Mouse (Mus musculus) left cerebral cortex, postnatal 36 days (tissue): ENCODE measurements around the gene Hist1h4f. TPM values are rescaled to one million over a fixed set of nuclear protein-coding genes. Genes with fewer than 3 reads are reported as not detected.
A peak's percentile ranks its signal among the peaks of the same experiment; 100 is the strongest.
"Not testable (repeated sequence)": the region's sequence is repeated elsewhere in the genome, so short reads cannot be mapped to it uniquely, and the experiment has no call there.

ENCODE experiments used
- DNase-seq, 2 experiments: peaks; one replicate each; pipeline ENCODE4 v3.0.0; 2021 to 2022; ENCODE audit warnings: low spot score in 2 of 2, mixed read lengths in 1 of 2
- intact Hi-C: fragments of 180-260 bp; cut with DNase I; formaldehyde crosslinking; loops from one replicate; pipeline ENCODE4 v1.15.1; 2025
- total RNA-seq, 2 experiments: library from RNA; stranded (reverse); gene quantifications; 2 replicates each; pipeline ENCODE4 v1.2.3; 2021

Hist1h4f gene
- total RNA-seq, 2 experiments from 2014 or later, result 173 to 184 TPM

DNA sequence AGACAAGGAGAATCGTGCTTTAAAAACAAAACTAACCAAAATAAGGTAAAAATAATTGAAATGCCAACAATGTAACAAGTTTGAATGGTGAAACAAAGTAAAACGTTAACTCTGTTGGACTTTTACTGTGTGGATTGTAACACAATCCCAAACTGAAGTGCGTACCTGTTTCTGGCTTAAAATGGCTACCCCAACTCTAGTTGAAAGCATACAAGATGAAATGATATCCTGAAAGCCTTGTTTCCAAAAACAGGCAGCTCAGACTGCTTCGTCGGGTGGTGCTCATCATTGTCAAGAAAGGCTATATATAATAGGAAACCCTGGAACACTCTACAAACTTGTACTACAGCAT is 10.1 kb upstream of the Hist1h4f start:
- intact Hi-C loops, DNase-seq: not testable (repeated sequence)

GRCm38 (mm10) chr13:23560699-23561098 is 9.3 kb upstream of the Hist1h4f start:
- DNase-seq, intact Hi-C loops: not testable (repeated sequence)

- DNase-seq, result no peak
- intact Hi-C loops, result no loop called here
Measured at GRCm38 (mm10) chr13:23556906-23557305, 5.5 kb upstream of the Hist1h4f start.

GRCm38 (mm10) chr13:23555839-23556416 is 4.5 kb upstream of the Hist1h4f start:
- intact Hi-C loops, result no loop called here
- DNase-seq, result peak; percentile 69 to 70

GRCm38 (mm10) chr13:23554925-23555838 is 3.7 kb upstream of the Hist1h4f start:
- peak; percentile 80 to 81 for DNase-seq
- intact Hi-C loops, result no loop called here

- intact Hi-C loops, result no loop called here
- no peak for DNase-seq
Measured at GRCm38 (mm10) chr13:23554393-23554792, 2.9 kb upstream of the Hist1h4f start.

DNA sequence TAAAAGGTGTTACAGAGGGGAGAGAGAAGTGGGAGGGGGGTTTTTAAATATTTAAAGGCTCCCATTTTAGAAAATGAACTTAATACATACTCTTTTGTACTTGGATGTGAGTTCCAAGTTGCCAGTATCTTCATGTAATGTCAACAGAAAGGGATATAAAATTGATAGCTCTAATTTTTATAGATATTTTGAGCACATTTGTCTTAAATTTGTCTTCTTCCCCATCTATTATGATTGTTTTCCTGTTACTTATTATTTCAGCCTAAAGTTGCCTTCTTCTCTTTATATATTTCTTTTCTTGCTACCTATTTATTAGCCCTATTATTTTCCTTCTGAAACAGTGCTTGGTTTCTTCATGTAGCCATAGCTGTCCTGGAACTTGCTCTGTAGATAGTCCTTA is 1.5 kb upstream of the Hist1h4f start, which contains the start of gene Hist1h1d:
TSS of gene Hist1h1d (plus strand) at position 301 of the 400 bp plus-strand sequence.
- no peak for DNase-seq
- intact Hi-C loops, result no loop called here

- intact Hi-C loops, result no loop called here
- DNase-seq, result no peak
Measured at GRCm38 (mm10) chr13:23551931-23552914, 775 bp upstream of the Hist1h4f start.

- DNase-seq, result no peak
- intact Hi-C loops, result no loop called here
Measured at GRCm38 (mm10) chr13:23550761-23551145, 695 bp downstream of the Hist1h4f start.

DNA sequence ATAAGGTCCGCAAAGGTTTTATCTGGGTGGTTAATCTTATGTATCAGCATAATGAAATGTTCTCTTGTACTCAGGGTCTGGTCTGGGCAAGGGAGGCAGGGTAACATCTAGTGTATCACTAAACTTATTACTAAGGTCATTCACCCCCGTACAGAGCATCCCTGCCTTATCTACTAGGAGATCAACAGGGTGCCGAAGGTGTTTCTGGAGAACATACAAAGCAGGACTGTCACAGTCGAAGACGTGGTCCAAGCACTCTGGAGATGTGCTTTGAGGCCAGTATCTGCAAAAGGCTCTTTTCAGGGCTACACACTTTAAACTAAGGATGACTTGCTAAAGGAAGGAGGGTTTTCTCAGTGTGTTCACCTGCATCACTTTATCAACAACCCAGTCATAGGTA is 4.8 kb downstream of the Hist1h4f start:
- intact Hi-C loops, result no loop called here

GRCm38 (mm10) chr13:23544787-23545120 is 6.7 kb downstream of the Hist1h4f start:
- intact Hi-C loops, result not testable (repeated sequence)
- peak; percentile 27 to 28 for DNase-seq

More for the DNA sequence above, 4.8 kb downstream of the Hist1h4f start:
- DNase-seq, result no peak

- peak; percentile 73 to 76 for DNase-seq
- intact Hi-C loops, result no loop called here
Measured at GRCm38 (mm10) chr13:23543965-23544786, 7.3 kb downstream of the Hist1h4f start, which contains the start of gene Hist1h3f. TSS of gene Hist1h3f (plus strand) at chr13:23544052.

GRCm38 (mm10) chr13:23542999-23543607 is 8.3 kb downstream of the Hist1h4f start, which contains the start of gene Hist1h2bh:
TSS of gene Hist1h2bh (minus strand) at chr13:23543392.
- intact Hi-C loops, result not testable (repeated sequence)
- peak; percentile 68 to 71 for DNase-seq

- intact Hi-C loops, DNase-seq: not testable (repeated sequence)
Measured at GRCm38 (mm10) chr13:23542225-23542980, 9.0 kb downstream of the Hist1h4f start.

DNA sequence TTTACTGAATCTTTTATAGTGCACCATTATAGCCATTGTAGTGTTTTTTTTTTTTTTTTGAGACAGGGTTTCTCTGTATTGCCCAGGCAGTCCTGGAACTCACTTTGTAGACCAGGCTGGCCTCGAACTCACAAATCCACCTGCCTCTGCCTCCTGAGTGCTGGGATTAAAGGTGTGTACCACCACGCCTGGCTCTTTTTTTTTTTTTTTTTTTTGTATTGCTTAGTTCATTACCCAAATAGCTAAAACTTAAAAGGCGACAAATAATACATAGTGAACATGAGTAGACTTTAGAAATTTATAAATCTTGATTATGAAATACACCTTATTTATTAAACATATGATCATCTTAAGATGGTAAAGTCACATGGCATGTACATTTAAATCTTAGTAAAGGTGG is 10.0 kb downstream of the Hist1h4f start:
- intact Hi-C loops, result no loop called here

DNA sequence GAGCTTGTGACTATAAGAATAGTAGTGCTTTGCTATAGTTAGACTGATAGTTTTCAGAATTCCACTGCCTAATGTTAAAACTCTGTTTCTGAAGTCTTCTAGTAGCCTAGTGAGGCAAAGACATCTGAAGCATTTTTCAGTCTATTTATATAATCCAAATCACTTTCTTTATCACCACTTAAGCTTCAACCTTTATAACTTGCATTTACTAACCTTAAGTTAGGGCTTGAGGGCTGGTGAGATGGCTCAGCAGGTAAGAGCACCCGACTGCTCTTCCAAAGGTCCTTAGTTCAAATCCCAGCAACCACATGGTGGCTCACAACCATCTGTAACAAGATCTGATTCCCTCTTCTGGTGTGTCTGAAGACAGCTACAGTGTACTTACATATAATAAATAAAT is 11.6 kb downstream of the Hist1h4f start:
- not testable (repeated sequence) for DNase-seq
- intact Hi-C loops, result loop anchor here (10.0 kb wide), 1 partner anchor 1825 kb away; the partner anchor contains the start of genes Hist1h2ai, Hist1h2bl and Hist1h3h

More for the DNA sequence above, 10.0 kb downstream of the Hist1h4f start:
- no peak for DNase-seq

- intact Hi-C loops, result loop anchor here (10.0 kb wide), 1 partner anchor 1823 kb away; the partner anchor contains the start of genes Hist1h2ai, Hist1h2bl and Hist1h3h
- DNase-seq, result no peak
Measured at GRCm38 (mm10) chr13:23538249-23538648, 13.2 kb downstream of the Hist1h4f start.
